Mouse (Mus musculus) forelimb bud, embryonic 11.5 days (tissue): ENCODE measurements around the gene Cyp3a16.
"Not testable (repeated sequence)": the region's sequence is repeated elsewhere in the genome, so short reads cannot be mapped to it uniquely, and the experiment has no call there.

ENCODE experiments used
- DNase-seq: peaks from one replicate; pipeline ENCODE4 v3.0.0-alpha.2; 2012; ENCODE audit warnings: low read depth, low spot score

Cyp3a16 gene

GRCm38 (mm10) chr5:145469623-145470022 lies at the start of gene Cyp3a16:
Gene Cyp3a16, minus strand, starts transcription at chr5:145469723.
- DNase-seq, result not testable (repeated sequence)

- DNase-seq, result no peak
These were observed 20.8 kb upstream of the Cyp3a16 start for GRCm38 (mm10) chr5:145490300-145490699.

GRCm38 (mm10) chr5:145464304-145465088 lies 5.0 kb downstream of the Cyp3a16 start:
- no peak for DNase-seq

- DNase-seq, result no peak
These were observed 7.2 kb downstream of the Cyp3a16 start for GRCm38 (mm10) chr5:145462321-145462720.

- no peak for DNase-seq
These were observed 15.1 kb downstream of the Cyp3a16 start for GRCm38 (mm10) chr5:145454389-145454788.

GRCm38 (mm10) chr5:145433688-145434087 lies 35.8 kb downstream of the Cyp3a16 start:
- DNase-seq, result no peak

GRCm38 (mm10) chr5:145431004-145431403 lies 38.5 kb downstream of the Cyp3a16 start:
- no peak for DNase-seq

GRCm38 (mm10) chr5:145422287-145422686 lies 47.2 kb downstream of the Cyp3a16 start:
- DNase-seq, result no peak

GRCm38 (mm10) chr5:145415416-145415815 lies 54.1 kb downstream of the Cyp3a16 start:
- DNase-seq, result not testable (repeated sequence)
